Mouse (Mus musculus): Measurements from ENCODE around the gene Ldhd.

GRCm38 (mm10) chr8:111628401-111628800, 1.8 kb downstream of the Ldhd start:
- TF ChIP-seq CTCF (IDR thresholded peaks at IDR 0.05; ENCODE audit: extremely low read depth, insufficient read depth, insufficient read length, insufficient replicate concordance) (no peak), POLR2A (IDR thresholded peaks at IDR 0.05; ENCODE audit: low read depth, low read length) (no peak)

Data from spleen, adult 2 months (tissue).